Mouse (Mus musculus) heart, postnatal 0 days (tissue): Measurements from ENCODE around the gene Ms4a4a.
"Not testable (repeated sequence)": the region's sequence is repeated elsewhere in the genome, so short reads cannot be mapped to it uniquely, and the experiment has no call there.

ENCODE experiments used
- CTCF ChIP-seq: IDR thresholded peaks from 2 replicates; pipeline ENCODE4 v1.5.1; 2016; ENCODE audit warnings: antibody characterized with exemption, control low read depth, low read depth
- EP300 ChIP-seq: IDR thresholded peaks from 2 replicates; pipeline ENCODE4 v1.6.1; 2016; ENCODE audit warnings: antibody characterized with exemption, low read depth

GRCm38 (mm10) chr19:11418865-11419264 is 43.5 kb downstream of the Ms4a4a start:
- not testable (repeated sequence) for TF ChIP-seq EP300, CTCF
